Mouse (Mus musculus): Measurements from ENCODE around the gene Leng1. TPM values are rescaled to one million over a fixed set of nuclear protein-coding genes. Genes with fewer than 3 reads are reported as not detected.
"Not testable (repeated sequence)": the region's sequence is repeated elsewhere in the genome, so short reads cannot be mapped to it uniquely, and the experiment has no call there.

Leng1 gene
- 17.5 and 18.5 TPM in 2 replicates for polyA plus RNA-seq (2015; fragmentation: Nextera tagmentation; extraction: Ambion mirVana)

- Histone ChIP-seq H3K4me2 (ENCODE audit: low read length) (peak within 1 kb of the TSS; percentile 85), H3K36me3 (ENCODE audit: insufficient read depth, low read length) (peaks cover 15% of the 10 kb centered on the region), H3K27ac (peak within 1 kb of the TSS; percentile 89), H3K9me3 (replicated peaks; ENCODE audit: low read length) (no peaks in the 10 kb centered on the region), H3K4me3 (replicated peaks; ENCODE audit: low read depth, low read length) (peak within 1 kb of the TSS; percentile 73), H3K9ac (ENCODE audit: low read depth, low read length) (peak within 1 kb of the TSS; percentile 79), H3K27me3 (ENCODE audit: insufficient read depth, low read length) (no peaks in the 10 kb centered on the region), H3K4me1 (replicated peaks; ENCODE audit: insufficient read depth, low read length) (peaks cover 13% of the 10 kb centered on the region)
- no peak for TF ChIP-seq CTCF (IDR thresholded peaks at IDR 0.05; ENCODE audit: low read depth)
- ATAC-seq (replicated peaks; ENCODE audit: low FRiP score, low read depth) (peak; percentile 99), DNase-seq (ENCODE audit: low spot score) (peak; percentile 99)
- 3% methylated on average over 44 of the region's 45 CpGs for WGBS
Observed at GRCm38 (mm10) chr7:3665215-3666114, at the start of gene Leng1. Gene Leng1 (minus strand): TSS chr7:3665840.

GRCm38 (mm10) chr7:3715249-3715648 lies 49.6 kb upstream of the Leng1 start:
- no peak overlapping the region for H3K27ac ChIP-seq
- no peak for TF ChIP-seq CTCF (IDR thresholded peaks at IDR 0.05; ENCODE audit: low read depth)
- no peak for DNase-seq (ENCODE audit: low spot score)
- H3K4me1 ChIP-seq (replicated peaks; ENCODE audit: insufficient read depth, low read length) = no peaks in the 10 kb centered on the region
- no peak overlapping the region for H3K4me2 ChIP-seq (ENCODE audit: low read length)
- H3K4me3 ChIP-seq (replicated peaks; ENCODE audit: low read depth, low read length) = no peak overlapping the region
- no peaks in the 10 kb centered on the region for H3K9me3 ChIP-seq (replicated peaks; ENCODE audit: low read length)
- no peaks in the 10 kb centered on the region for H3K27me3 ChIP-seq (ENCODE audit: insufficient read depth, low read length)
- H3K36me3 ChIP-seq (ENCODE audit: insufficient read depth, low read length) = no peaks in the 10 kb centered on the region
- 54% methylated on average over 1 of the region's 1 CpGs for WGBS
- H3K9ac ChIP-seq (ENCODE audit: low read depth, low read length) = no peak overlapping the region
- no peak for ATAC-seq (replicated peaks; ENCODE audit: low FRiP score, low read depth)

- Histone ChIP-seq H3K27me3 (ENCODE audit: insufficient read depth, low read length) (no peaks in the 10 kb centered on the region), H3K9ac (ENCODE audit: low read depth, low read length) (no peak overlapping the region), H3K4me2 (ENCODE audit: low read length) (no peak overlapping the region), H3K4me3 (replicated peaks; ENCODE audit: low read depth, low read length) (no peak overlapping the region), H3K27ac (no peak overlapping the region), H3K36me3 (ENCODE audit: insufficient read depth, low read length) (0 out of 2 replicates have a peak, but pooled peaks cover 5% of the 10 kb centered on the region), H3K9me3 (replicated peaks; ENCODE audit: low read length) (no peaks in the 10 kb centered on the region), H3K4me1 (replicated peaks; ENCODE audit: insufficient read depth, low read length) (no peaks in the 10 kb centered on the region)
- ATAC-seq (replicated peaks; ENCODE audit: low FRiP score, low read depth) (no peak), DNase-seq (ENCODE audit: low spot score) (no peak)
- 30% methylated on average over 5 of the region's 5 CpGs for WGBS
- no peak for TF ChIP-seq CTCF (IDR thresholded peaks at IDR 0.05; ENCODE audit: low read depth)
Observed at GRCm38 (mm10) chr7:3712264-3712942, 46.8 kb upstream of the Leng1 start.

- Histone ChIP-seq H3K9me3 (replicated peaks; ENCODE audit: low read length) (no peaks in the 10 kb centered on the region), H3K4me1 (replicated peaks; ENCODE audit: insufficient read depth, low read length) (peaks cover 8% of the 10 kb centered on the region; the same call in 1 of the 2 replicates), H3K9ac (ENCODE audit: low read depth, low read length) (no peak overlapping the region), H3K4me3 (replicated peaks; ENCODE audit: low read depth, low read length) (no peak overlapping the region), H3K27ac (no peak overlapping the region), H3K36me3 (ENCODE audit: insufficient read depth, low read length) (peaks cover 14% of the 10 kb centered on the region; the same call in 1 of the 2 replicates), H3K4me2 (ENCODE audit: low read length) (no peak overlapping the region), H3K27me3 (ENCODE audit: insufficient read depth, low read length) (no peaks in the 10 kb centered on the region)
- 63% methylated on average over 1 of the region's 1 CpGs for WGBS
- ATAC-seq (replicated peaks; ENCODE audit: low FRiP score, low read depth) (no peak), DNase-seq (ENCODE audit: low spot score) (no peak)
- TF ChIP-seq CTCF (IDR thresholded peaks at IDR 0.05; ENCODE audit: low read depth) = no peak
Observed at GRCm38 (mm10) chr7:3709000-3709399, 43.4 kb upstream of the Leng1 start.

DNA sequence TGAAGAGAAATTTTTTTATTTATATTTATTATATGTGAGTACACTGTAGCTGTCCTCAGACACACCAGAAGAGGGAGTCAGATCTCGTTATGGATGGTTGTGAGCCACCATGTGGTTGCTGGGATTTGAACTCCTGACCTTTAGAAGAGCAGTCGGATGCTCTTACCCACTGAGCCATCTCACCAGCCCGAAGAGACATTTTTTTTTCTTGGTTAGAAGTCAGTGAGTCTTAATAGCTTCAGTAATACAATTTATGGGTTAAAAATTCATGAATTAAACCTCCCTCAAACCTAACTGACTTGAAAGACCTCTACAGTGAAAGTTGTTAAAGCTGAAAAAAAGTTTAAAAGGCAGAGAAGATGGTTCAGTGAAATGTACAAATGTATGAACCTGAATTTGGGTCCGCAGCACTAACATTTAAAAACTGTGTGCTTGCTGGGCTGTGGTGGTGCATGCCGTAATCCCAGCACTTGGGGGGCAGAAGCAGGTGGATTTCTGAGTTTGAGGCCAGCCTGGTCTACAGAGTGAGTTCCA lies 42.9 kb upstream of the Leng1 start:
- not testable (repeated sequence) for H3K4me2 ChIP-seq (ENCODE audit: low read length)

More for the DNA sequence above, 42.9 kb upstream of the Leng1 start:
- H3K27ac ChIP-seq; H3K9me3 ChIP-seq (replicated peaks; ENCODE audit: low read length); DNase-seq (ENCODE audit: low spot score); H3K4me3 ChIP-seq (replicated peaks; ENCODE audit: low read depth, low read length); H3K9ac ChIP-seq (ENCODE audit: low read depth, low read length); ATAC-seq (replicated peaks; ENCODE audit: low FRiP score, low read depth); H3K27me3 ChIP-seq (ENCODE audit: insufficient read depth, low read length); H3K4me1 ChIP-seq (replicated peaks; ENCODE audit: insufficient read depth, low read length): not testable (repeated sequence)
- peak; percentile 26; the same call in 1 of the 2 replicates for TF ChIP-seq CTCF (IDR thresholded peaks at IDR 0.05; ENCODE audit: low read depth)
- peaks cover 14% of the 10 kb centered on the region; the same call in 1 of the 2 replicates for H3K36me3 ChIP-seq (ENCODE audit: insufficient read depth, low read length)
- WGBS = 29% methylated on average over 5 of the region's 5 CpGs

Data from kidney, postnatal 0 days (tissue).